Mouse (Mus musculus) thymus, postnatal 4 days (tissue): ENCODE data around the gene Appl2.
"Not testable (repeated sequence)": the region's sequence is repeated elsewhere in the genome, so short reads cannot be mapped to it uniquely, and the experiment has no call there.

ENCODE experiments used
- DNase-seq: peaks from one replicate; pipeline ENCODE4 v3.0.0; 2021

Gene Appl2

DNA sequence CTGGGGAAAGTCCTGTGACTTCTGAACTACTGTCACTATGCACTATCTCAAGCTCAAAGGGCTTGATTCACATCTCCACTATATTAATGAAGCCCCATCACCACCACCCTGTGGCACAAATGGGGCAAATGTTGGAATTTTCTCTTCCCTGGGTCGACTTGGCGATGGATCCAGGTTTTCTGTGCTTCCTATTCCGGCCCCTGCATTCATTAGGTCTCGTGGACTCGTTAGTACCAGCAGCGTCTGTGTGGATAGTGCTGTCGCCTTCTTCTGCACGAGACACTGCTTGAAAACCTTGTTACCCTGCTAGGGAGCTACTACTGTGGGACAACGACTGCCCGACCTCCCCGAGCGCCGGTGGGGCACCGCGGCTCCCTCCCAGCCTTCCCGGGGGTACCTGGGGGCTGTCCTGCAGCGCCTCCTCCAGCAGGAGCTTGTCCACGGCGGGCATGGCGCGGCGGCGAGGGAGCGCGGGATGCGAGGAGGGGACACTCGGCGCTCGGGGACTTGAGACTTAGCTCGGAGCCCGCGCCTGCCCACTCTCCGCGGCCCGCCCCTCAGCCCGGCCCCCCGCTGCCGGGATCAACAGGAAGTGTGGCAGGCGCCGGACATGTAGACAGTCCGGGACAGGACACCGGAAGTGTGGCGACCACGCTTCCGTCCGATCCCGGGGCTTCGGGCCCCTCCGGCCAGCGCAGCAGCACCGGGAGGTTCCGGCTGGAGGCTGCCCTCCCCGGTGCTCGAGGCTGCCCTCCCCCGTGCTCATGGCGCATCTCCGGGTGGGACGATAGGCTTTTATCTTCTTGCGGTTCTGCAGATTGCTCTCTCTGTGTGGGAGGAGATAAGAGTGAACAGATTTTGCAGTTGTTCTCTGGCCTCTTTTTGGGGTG lies at the start of gene Appl2:
Appl2 (minus strand) TSS at position 608 of the 890 bp plus-strand sequence.
- DNase-seq, result peak; percentile 62

DNA sequence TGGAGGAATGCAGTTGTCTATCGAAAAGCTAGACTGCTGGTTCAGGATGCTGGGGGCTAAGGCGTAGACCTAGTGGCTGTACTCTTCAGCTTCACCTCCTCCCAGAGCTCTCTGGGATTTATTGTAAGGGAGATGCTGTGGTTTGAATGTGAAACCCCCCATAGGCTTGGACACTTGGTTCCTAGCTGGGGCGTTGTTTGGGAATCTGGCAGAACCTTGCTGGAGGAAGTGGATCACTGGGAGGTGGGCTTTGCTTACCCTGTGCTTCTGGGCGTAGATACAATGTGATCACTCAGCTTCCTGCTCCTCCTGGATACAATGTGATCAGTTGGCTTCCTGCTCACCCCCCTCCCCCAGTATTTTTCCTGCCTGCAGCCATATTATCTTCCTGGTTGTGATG lies 47.7 kb upstream of the Appl2 start:
- no peak for DNase-seq

DNA sequence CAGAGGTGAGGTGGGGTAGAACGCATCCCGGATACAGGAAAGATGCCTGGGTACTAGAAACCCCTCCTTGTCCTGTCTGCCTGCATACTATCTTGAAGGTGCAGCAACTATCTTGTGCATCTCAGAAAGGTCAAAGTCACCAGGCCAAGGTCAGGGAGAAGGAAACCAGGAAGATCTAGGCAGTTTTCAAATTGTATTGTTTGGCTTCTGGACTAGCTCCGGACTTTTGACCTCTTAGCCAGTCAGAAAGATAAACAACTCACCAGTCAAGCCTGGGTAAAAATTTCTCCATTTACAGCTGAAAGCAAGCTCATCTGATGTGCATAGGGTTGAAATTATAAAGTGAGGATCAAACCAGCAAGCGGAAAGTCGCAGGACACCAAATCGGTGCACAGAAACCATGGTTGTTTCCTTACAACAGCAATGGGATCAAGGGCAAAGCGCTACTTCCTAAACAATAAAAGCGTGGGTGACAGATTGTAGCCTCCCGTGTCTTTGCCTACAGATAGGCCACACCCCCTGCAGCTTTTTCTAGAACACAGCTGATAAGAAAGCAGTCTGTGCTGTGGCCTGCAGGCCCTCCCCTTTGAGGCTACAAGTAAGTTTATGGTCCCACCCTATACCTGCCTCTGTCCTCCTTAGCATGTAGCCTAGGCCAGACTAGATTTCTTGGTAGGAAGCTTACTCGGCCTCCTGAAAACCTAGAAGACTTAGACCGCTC lies 43.8 kb upstream of the Appl2 start:
- no peak for DNase-seq

GRCm38 (mm10) chr10:83688215-83688614 lies 39.7 kb upstream of the Appl2 start:
- DNase-seq, result peak; percentile 25

DNA sequence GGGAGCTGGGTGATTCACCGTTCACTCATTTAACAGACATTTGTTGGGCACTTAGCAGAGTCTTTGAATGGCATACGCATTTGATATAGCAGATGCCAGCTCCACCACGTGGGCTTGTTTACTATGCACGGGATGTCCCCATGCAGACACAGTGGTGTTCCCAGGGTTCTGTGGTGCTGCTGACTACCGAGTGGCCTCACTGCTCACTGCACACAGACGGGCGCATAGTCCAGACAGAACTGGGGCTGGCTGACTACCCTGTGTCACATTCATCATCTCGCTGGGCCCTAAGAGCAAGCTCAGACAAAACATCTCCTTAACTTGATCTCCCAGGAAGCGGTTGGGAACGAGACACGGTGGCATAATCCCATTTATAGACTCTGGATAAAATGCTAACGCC lies 32.8 kb upstream of the Appl2 start:
- no peak for DNase-seq

GRCm38 (mm10) chr10:83666556-83666955 lies 18.0 kb upstream of the Appl2 start:
- no peak for DNase-seq

GRCm38 (mm10) chr10:83661925-83662324 lies 13.4 kb upstream of the Appl2 start:
- no peak for DNase-seq

DNA sequence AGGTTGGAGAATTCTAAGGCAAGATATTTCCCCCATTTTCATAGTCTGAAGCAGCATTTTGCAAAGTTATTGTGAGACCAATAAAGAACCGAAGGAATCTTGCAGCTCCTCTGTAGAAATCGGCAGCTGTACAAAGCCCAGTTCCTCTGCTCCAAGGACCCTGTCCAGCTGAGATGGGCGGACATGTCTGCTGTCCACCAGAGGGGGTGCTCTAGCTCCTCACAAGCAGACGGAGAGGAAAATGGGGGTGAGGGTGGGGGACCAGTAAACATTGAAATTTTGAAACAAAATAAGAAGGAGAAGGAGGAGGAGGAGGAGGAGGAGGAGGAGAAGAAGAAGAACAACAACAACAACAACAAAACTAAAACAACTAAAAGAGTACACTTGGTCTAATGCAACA lies 12.1 kb upstream of the Appl2 start:
- no peak for DNase-seq

- DNase-seq, result no peak
Measured at GRCm38 (mm10) chr10:83654591-83654990, 6.1 kb upstream of the Appl2 start.

DNA sequence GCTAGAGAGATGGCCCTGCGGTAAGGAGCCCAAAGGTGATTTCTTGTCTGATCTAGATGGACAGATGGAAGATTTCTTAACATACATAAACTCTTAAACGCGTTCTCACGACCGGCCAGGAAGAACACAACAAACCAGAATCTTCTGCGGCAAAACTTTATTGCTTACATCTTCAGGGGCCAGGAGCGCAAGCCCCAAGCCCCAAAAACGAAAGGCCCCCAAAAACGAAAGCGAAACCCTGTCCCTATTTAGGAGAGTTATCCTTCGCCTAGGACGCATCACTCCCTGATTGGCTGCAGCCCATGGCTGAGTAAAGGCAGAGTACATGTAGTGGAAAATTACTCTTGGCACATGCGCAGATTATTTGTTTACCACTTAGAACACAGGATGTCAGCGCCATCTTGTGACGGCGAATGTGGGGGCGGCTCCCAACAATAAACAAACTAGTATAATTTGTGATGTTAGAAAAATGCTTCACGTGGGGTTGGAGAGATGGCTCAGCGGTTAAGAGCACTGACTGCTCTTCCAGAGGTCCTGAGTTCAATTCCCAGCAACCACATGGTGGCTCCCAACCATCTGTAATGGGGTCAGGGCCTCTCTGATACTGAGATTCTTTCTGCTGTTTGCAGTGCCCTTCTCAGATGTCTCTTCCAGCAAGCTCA lies 3.8 kb upstream of the Appl2 start:
- DNase-seq, result not testable (repeated sequence)

DNA sequence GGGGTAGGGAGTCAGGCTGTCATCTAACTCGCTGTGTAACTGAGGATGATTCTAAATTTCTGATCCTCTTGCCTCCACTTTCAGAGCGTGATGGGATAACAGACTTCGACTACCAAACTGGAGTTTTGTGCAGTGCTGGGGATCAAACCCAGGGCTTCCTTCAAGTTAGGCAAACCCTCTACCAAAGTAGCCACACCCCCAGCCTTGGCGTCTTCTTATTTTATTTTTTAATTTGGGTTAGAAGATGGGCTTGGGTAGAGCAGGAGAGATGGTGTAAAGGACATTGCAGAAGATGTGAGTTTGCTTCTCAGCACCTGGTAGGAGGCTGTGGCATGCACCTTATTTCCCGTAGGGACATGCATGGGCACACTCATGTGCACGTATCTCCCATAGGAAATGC lies 499 bp upstream of the Appl2 start:
- no peak for DNase-seq

DNA sequence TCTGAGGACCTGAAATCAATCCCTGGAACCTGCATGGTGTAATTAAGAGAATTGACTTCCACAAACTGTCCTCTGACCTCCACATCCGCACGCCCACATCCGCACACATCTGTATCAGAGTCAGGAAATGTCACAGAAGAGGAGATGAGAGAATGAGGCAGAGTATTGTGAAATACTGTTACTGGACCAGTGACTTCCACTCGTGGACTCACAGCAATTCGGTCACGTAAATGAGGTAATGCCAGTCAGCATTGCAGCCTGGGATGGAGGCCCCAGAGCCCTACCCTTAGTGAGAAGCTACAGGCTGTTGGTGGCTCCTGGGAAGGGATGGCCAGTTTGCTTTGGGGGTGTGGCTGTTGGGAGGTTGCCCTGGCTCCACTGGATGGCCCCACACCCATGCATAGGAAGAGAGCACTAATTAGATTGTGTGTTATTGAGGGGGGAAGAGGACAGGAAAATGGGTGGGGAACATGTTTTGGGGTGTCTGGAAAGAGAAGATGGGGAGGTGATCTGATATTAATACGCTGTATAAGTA lies 2.1 kb downstream of the Appl2 start:
- DNase-seq, result no peak

DNA sequence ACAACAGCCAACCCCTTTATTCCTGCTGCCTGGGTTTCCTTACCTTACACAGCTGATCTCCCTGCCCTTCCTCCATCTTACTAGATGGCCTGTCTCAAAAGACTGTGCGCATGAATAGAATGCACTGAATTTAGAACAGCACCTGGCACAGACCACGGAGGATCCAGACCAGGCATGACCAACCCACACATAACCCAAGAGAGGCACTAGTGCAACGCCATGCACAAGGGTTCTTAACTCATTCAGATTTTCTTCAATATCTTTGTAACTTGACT lies 2.9 kb downstream of the Appl2 start:
- DNase-seq, result no peak

DNA sequence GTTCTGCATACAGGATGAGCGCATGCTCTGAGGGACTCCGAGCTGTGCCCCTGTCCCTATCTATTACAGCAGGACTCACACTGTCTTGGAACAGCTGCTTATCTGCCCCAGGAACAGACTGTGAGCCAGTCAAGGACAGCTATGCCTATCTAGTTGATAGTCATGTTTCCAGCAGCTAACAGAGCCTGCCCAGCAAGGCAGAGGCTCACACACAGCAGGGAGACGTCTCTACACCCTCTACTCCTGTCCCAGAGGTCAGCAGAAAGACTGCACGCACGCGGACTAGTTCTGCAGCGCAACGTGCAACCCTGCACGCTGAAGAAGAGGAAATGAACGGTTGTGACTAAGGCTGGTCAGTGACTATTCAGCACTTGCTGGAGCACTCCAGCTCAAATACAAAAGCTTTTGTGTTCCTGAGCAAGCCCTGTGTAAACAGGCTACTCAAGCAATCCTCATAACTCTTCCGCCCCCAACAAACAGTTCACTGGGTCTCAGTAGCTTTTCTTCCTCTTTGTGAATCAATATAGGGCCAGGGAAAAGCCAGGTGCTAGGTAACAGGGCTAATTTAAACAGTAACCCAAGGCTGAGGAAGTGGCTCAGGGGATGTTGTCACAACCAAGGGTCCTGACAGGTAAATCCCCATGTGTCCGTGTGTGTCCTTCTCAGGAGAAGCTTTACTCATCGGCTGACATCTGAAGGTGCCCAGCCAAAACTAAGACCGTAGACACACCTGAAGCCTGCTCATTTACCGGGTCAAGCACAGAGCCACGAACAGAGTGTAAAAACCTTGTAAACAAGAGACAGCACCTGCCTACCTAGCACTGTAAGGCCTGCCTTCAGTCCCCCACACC lies 3.4 kb downstream of the Appl2 start:
- no peak for DNase-seq

- peak; percentile 20 for DNase-seq
Measured at GRCm38 (mm10) chr10:83644167-83644566, 4.4 kb downstream of the Appl2 start.

DNA sequence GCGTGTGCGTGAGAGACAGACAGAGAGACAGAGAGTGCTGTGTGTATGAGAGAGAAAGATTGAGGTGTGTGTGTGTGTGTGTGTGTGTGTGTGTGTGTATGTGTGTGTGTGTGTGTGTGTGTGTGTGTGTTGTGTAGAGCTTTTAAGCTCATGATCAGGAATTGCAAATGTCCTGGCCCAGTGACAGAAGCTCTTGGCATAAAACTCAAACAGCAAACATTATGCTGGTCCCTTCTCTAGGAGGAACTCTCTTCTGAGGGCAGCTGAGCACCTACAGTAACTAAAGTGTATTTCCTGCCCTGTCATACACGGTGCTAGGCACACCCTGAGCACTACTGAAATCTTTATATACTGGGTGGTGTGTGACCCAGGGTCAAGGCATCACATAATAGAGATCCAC lies 6.9 kb downstream of the Appl2 start:
- DNase-seq, result no peak

DNA sequence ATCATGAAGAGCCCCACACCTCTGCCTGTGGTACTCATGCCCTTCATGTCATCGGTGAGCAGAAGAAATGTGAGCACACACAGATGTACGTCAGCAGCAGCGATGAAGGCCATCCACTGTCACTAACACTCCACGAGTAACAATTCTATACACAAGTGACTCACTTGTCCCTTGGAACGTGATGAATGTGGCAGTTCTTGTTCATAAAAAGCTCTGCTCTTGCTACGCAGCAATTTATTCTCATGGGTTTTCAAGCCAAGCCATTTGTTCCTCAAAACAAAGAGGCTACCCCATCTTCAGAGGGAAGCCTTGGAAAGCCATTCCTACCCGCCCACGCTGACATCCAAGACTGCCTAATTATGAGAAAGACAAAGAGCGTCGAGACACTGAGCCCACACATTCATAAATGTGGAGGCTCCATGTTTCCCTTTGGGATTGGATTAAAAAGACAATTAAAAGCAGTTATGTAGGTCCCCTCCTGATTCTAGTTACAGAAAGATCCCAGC lies 8.6 kb downstream of the Appl2 start:
- DNase-seq, result no peak

GRCm38 (mm10) chr10:83637295-83637694 lies 11.2 kb downstream of the Appl2 start:
- no peak for DNase-seq

DNA sequence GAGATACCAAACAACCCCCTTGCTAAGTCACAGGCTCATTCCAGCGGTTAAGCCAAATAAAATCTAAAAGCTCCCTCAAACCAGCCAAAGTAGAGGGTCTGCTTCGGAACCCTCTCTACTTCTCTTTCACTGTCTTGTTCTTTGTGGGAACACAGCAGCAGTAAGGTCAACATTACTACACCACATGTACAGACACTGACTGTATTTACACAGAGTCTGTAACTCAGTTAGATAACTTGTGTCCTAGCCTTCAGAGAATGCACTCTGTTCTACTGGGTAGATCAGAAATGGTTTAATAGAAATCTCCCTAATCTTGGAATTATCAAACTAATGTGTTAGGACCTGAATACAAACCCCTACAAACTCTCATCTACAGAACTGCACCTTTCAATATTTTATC lies 12.3 kb downstream of the Appl2 start:
- no peak for DNase-seq

DNA sequence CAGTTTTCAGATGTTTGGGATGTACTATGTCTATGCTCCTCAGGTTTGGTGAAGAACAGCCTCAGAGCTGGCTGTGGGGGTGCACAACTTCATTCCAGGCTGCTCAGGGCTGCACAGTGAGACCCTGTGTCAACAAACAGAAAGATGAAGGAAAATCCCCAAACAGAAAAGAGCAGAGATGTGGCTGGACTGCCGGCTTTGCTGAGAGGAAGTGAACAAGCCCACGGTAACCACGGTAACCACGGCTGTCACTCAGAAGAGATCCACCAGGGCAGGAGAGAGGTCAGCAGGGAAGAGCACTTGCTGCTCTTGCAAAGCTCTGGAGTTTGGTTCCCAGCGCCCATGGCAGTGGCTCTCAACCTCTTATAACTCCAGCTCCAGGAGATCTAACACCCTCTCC lies 14.1 kb downstream of the Appl2 start:
- DNase-seq, result peak; percentile 45

DNA sequence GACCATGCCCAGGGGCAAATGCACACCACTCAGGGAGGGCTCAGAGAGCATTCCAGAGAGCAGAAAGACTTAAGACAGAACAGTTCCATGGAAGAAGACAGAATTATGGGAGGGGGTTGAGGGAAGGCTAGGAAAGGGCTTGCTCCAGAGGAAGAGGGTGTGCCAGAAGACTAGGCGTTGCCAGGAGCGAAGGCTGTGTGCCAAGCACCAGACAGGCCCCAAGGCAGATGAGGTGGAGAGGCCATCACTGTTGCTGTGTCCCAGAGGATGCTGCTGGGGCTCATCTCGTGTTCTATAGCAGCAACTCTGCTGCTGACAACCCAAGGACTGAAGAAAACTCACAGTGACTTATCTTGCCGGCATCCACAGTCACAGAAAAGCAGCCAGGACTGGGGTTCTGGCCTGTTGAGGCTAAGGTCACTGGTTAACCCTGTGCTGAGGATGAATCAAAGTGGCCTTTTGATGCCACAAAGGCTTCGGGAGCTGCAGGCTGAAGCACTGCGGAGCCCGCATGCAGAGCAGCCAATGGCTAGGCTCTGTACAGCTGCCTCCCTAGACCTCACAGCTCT lies 15.6 kb downstream of the Appl2 start:
- DNase-seq, result no peak

- DNase-seq, result no peak
Measured at GRCm38 (mm10) chr10:83631775-83632174, 16.8 kb downstream of the Appl2 start.
